Mouse (Mus musculus): ENCODE results near the gene Taf3. TPM values are rescaled to one million over a fixed set of nuclear protein-coding genes. Genes with fewer than 3 reads are reported as not detected.

The Taf3 gene
- polyA plus RNA-seq, 1 experiment from 2014 or later: 9.4 TPM

- Histone ChIP-seq H3K4me1 (ENCODE audit: control insufficient read depth in 2 of 2, insufficient read depth in 2 of 2, low read length in 2 of 2) (peaks cover 0 to 10% of the 10 kb centered on the region in 2 experiments; a peak in 2 of 4 replicates), H3K9me3 (ENCODE audit: control insufficient read depth, low read length) (no peaks in the 10 kb centered on the region), H3K9ac (ENCODE audit: low read length) (peak overlapping the region; percentile 89), H3K27ac (replicated peaks in 1 of 2; ENCODE audit: control insufficient read depth in 1 of 2, insufficient read depth in 1 of 2, low read depth in 2 of 2, low read length in 2 of 2) (peak overlapping the region in 1 of 2 experiments; percentile 41; a peak in 1 of 4 replicates), H3K4me3 (ENCODE audit: control insufficient read depth in 1 of 2, insufficient read depth in 1 of 2, low read depth in 1 of 2, low read length in 2 of 2) (peak overlapping the region; percentile 53 to 95), H3K36me3 (ENCODE audit: control insufficient read depth, insufficient read depth, low read length) (no peaks in the 10 kb centered on the region), H3K4me2 (ENCODE audit: low read length) (peak overlapping the region; percentile 88), H3K27me3 (ENCODE audit: control insufficient read depth, insufficient read depth, low read length) (no peaks in the 10 kb centered on the region)
- under 1% methylated on average over 46 of the region's 47 CpGs for WGBS
- ATAC-seq (ENCODE audit: insufficient number of reproducible peaks, insufficient read depth, low FRiP score, low read depth): peak; percentile 40
Measured at GRCm38 (mm10) chr2:10047758-10048436, 499 bp downstream of the Taf3 start.

- no peaks in the 10 kb centered on the region for H3K4me1 ChIP-seq (ENCODE audit: control insufficient read depth in 2 of 2, insufficient read depth in 2 of 2, low read length in 2 of 2)
- 84% methylated on average over 3 of the region's 3 CpGs for WGBS
- no peak overlapping the region for H3K27ac ChIP-seq (replicated peaks in 1 of 2; ENCODE audit: control insufficient read depth in 1 of 2, insufficient read depth in 1 of 2, low read depth in 2 of 2, low read length in 2 of 2)
- no peak overlapping the region for H3K9ac ChIP-seq (ENCODE audit: low read length)
- no peaks in the 10 kb centered on the region for H3K27me3 ChIP-seq (ENCODE audit: control insufficient read depth, insufficient read depth, low read length)
- ATAC-seq (ENCODE audit: insufficient number of reproducible peaks, insufficient read depth, low FRiP score, low read depth): no peak
- H3K4me3 ChIP-seq (ENCODE audit: control insufficient read depth in 1 of 2, insufficient read depth in 1 of 2, low read depth in 1 of 2, low read length in 2 of 2): no peak overlapping the region
- no peaks in the 10 kb centered on the region for H3K9me3 ChIP-seq (ENCODE audit: control insufficient read depth, low read length)
- no peak overlapping the region for H3K4me2 ChIP-seq (ENCODE audit: low read length)
- peaks cover 5% of the 10 kb centered on the region; the same call in 1 of the 2 replicates for H3K36me3 ChIP-seq (ENCODE audit: control insufficient read depth, insufficient read depth, low read length)
Measured at GRCm38 (mm10) chr2:10034976-10035375, 13.4 kb downstream of the Taf3 start.

- WGBS: 39% methylated on average over 4 of the region's 4 CpGs
- ATAC-seq (ENCODE audit: insufficient number of reproducible peaks, insufficient read depth, low FRiP score, low read depth): no peak
- H3K4me1 ChIP-seq (ENCODE audit: control insufficient read depth in 2 of 2, insufficient read depth in 2 of 2, low read length in 2 of 2): no peaks in the 10 kb centered on the region
- H3K27me3 ChIP-seq (ENCODE audit: control insufficient read depth, insufficient read depth, low read length): no peaks in the 10 kb centered on the region
- H3K27ac ChIP-seq (replicated peaks in 1 of 2; ENCODE audit: control insufficient read depth in 1 of 2, insufficient read depth in 1 of 2, low read depth in 2 of 2, low read length in 2 of 2): no peak overlapping the region
- H3K9ac ChIP-seq (ENCODE audit: low read length): no peak overlapping the region
- H3K36me3 ChIP-seq (ENCODE audit: control insufficient read depth, insufficient read depth, low read length): no peaks in the 10 kb centered on the region
- no peaks in the 10 kb centered on the region for H3K9me3 ChIP-seq (ENCODE audit: control insufficient read depth, low read length)
- no peak overlapping the region for H3K4me3 ChIP-seq (ENCODE audit: control insufficient read depth in 1 of 2, insufficient read depth in 1 of 2, low read depth in 1 of 2, low read length in 2 of 2)
- no peak overlapping the region for H3K4me2 ChIP-seq (ENCODE audit: low read length)
Measured at GRCm38 (mm10) chr2:10033684-10034083, 14.7 kb downstream of the Taf3 start.

GRCm38 (mm10) chr2:10029755-10030154, 18.6 kb downstream of the Taf3 start:
- H3K9me3 ChIP-seq (ENCODE audit: control insufficient read depth, low read length): no peaks in the 10 kb centered on the region
- H3K27ac ChIP-seq (replicated peaks in 1 of 2; ENCODE audit: control insufficient read depth in 1 of 2, insufficient read depth in 1 of 2, low read depth in 2 of 2, low read length in 2 of 2): no peak overlapping the region
- H3K4me2 ChIP-seq (ENCODE audit: low read length): no peak overlapping the region
- ATAC-seq (ENCODE audit: insufficient number of reproducible peaks, insufficient read depth, low FRiP score, low read depth): no peak
- H3K4me3 ChIP-seq (ENCODE audit: control insufficient read depth in 1 of 2, insufficient read depth in 1 of 2, low read depth in 1 of 2, low read length in 2 of 2): no peak overlapping the region
- no peaks in the 10 kb centered on the region for H3K4me1 ChIP-seq (ENCODE audit: control insufficient read depth in 2 of 2, insufficient read depth in 2 of 2, low read length in 2 of 2)
- H3K36me3 ChIP-seq (ENCODE audit: control insufficient read depth, insufficient read depth, low read length): no peaks in the 10 kb centered on the region
- 77% methylated on average over 7 of the region's 7 CpGs for WGBS
- H3K9ac ChIP-seq (ENCODE audit: low read length): no peak overlapping the region
- no peaks in the 10 kb centered on the region for H3K27me3 ChIP-seq (ENCODE audit: control insufficient read depth, insufficient read depth, low read length)

- Histone ChIP-seq H3K27me3 (ENCODE audit: control insufficient read depth, insufficient read depth, low read length) (no peaks in the 10 kb centered on the region), H3K4me3 (ENCODE audit: control insufficient read depth in 1 of 2, insufficient read depth in 1 of 2, low read depth in 1 of 2, low read length in 2 of 2) (no peak overlapping the region), H3K9ac (ENCODE audit: low read length) (no peak overlapping the region), H3K9me3 (ENCODE audit: control insufficient read depth, low read length) (no peaks in the 10 kb centered on the region), H3K4me1 (ENCODE audit: control insufficient read depth in 2 of 2, insufficient read depth in 2 of 2, low read length in 2 of 2) (no peaks in the 10 kb centered on the region), H3K4me2 (ENCODE audit: low read length) (no peak overlapping the region), H3K27ac (replicated peaks in 1 of 2; ENCODE audit: control insufficient read depth in 1 of 2, insufficient read depth in 1 of 2, low read depth in 2 of 2, low read length in 2 of 2) (no peak overlapping the region), H3K36me3 (ENCODE audit: control insufficient read depth, insufficient read depth, low read length) (no peaks in the 10 kb centered on the region)
- no peak for ATAC-seq (ENCODE audit: insufficient number of reproducible peaks, insufficient read depth, low FRiP score, low read depth)
- WGBS: 73% methylated on average over 6 of the region's 6 CpGs
Measured at GRCm38 (mm10) chr2:10024264-10024663, 24.1 kb downstream of the Taf3 start.

GRCm38 (mm10) chr2:10021296-10021695, 27.1 kb downstream of the Taf3 start:
- WGBS: 85% methylated on average over 11 of the region's 11 CpGs
- H3K27me3 ChIP-seq (ENCODE audit: control insufficient read depth, insufficient read depth, low read length): no peaks in the 10 kb centered on the region
- H3K27ac ChIP-seq (replicated peaks in 1 of 2; ENCODE audit: control insufficient read depth in 1 of 2, insufficient read depth in 1 of 2, low read depth in 2 of 2, low read length in 2 of 2): no peak overlapping the region
- no peak overlapping the region for H3K9ac ChIP-seq (ENCODE audit: low read length)
- no peaks in the 10 kb centered on the region for H3K9me3 ChIP-seq (ENCODE audit: control insufficient read depth, low read length)
- no peak for ATAC-seq (ENCODE audit: insufficient number of reproducible peaks, insufficient read depth, low FRiP score, low read depth)
- no peak overlapping the region for H3K4me2 ChIP-seq (ENCODE audit: low read length)
- no peaks in the 10 kb centered on the region for H3K4me1 ChIP-seq (ENCODE audit: control insufficient read depth in 2 of 2, insufficient read depth in 2 of 2, low read length in 2 of 2)
- H3K36me3 ChIP-seq (ENCODE audit: control insufficient read depth, insufficient read depth, low read length): no peaks in the 10 kb centered on the region
- no peak overlapping the region for H3K4me3 ChIP-seq (ENCODE audit: control insufficient read depth in 1 of 2, insufficient read depth in 1 of 2, low read depth in 1 of 2, low read length in 2 of 2)

- no peaks in the 10 kb centered on the region for H3K4me1 ChIP-seq (ENCODE audit: control insufficient read depth in 2 of 2, insufficient read depth in 2 of 2, low read length in 2 of 2)
- no peaks in the 10 kb centered on the region for H3K9me3 ChIP-seq (ENCODE audit: control insufficient read depth, low read length)
- no peak overlapping the region for H3K4me2 ChIP-seq (ENCODE audit: low read length)
- H3K4me3 ChIP-seq (ENCODE audit: control insufficient read depth in 1 of 2, insufficient read depth in 1 of 2, low read depth in 1 of 2, low read length in 2 of 2): no peak overlapping the region
- no peak overlapping the region for H3K9ac ChIP-seq (ENCODE audit: low read length)
- no peaks in the 10 kb centered on the region for H3K27me3 ChIP-seq (ENCODE audit: control insufficient read depth, insufficient read depth, low read length)
- no peak for ATAC-seq (ENCODE audit: insufficient number of reproducible peaks, insufficient read depth, low FRiP score, low read depth)
- WGBS: 84% methylated on average over 10 of the region's 10 CpGs
- no peak overlapping the region for H3K27ac ChIP-seq (replicated peaks in 1 of 2; ENCODE audit: control insufficient read depth in 1 of 2, insufficient read depth in 1 of 2, low read depth in 2 of 2, low read length in 2 of 2)
- H3K36me3 ChIP-seq (ENCODE audit: control insufficient read depth, insufficient read depth, low read length): no peaks in the 10 kb centered on the region
Measured at GRCm38 (mm10) chr2:10014951-10015635, 33.3 kb downstream of the Taf3 start.

Measured in heart, embryonic 14.5 days (tissue).